Mouse (Mus musculus): ENCODE measurements around the gene Olfr807. TPM values are rescaled to one million over a fixed set of nuclear protein-coding genes. Genes with fewer than 3 reads are reported as not detected.

Gene Olfr807
- polyA plus RNA-seq (2014; fragmentation: Nextera tagmentation; extraction: Ambion mirVana): not detected in 2 replicates

GRCm38 (mm10) chr10:129757693-129758092 is at the start of gene Olfr807:
TSS of gene Olfr807 (minus strand) at chr10:129757793.
- Histone ChIP-seq H3K27me3 (replicated peaks; ENCODE audit: control insufficient read depth, insufficient read depth, low read length) (no peaks in the 10 kb centered on the region), H3K4me1 (replicated peaks; ENCODE audit: control insufficient read depth, insufficient read depth, low read length) (no peaks in the 10 kb centered on the region), H3K4me2 (ENCODE audit: low read length) (no peak within 1 kb of the TSS), H3K9ac (ENCODE audit: low read length) (no peak within 1 kb of the TSS), H3K36me3 (ENCODE audit: control insufficient read depth, insufficient read depth, low read length) (no peaks in the 10 kb centered on the region), H3K4me3 (ENCODE audit: low read depth, low read length) (no peak within 1 kb of the TSS), H3K27ac (ENCODE audit: low read depth) (no peak within 1 kb of the TSS), H3K9me3 (ENCODE audit: control insufficient read depth, low read length) (no peaks in the 10 kb centered on the region)
- no peak for DNase-seq (ENCODE audit: low spot score)
- WGBS: 79% methylated on average over 1 of the region's 1 CpGs
- no peak for ATAC-seq (replicated peaks; ENCODE audit: low FRiP score, low TSS enrichment, low read depth)

- no peak within 1 kb of the TSS for H3K4me3 ChIP-seq (ENCODE audit: low read depth, low read length)
- WGBS: 80% methylated on average over 4 of the region's 4 CpGs
- H3K27ac ChIP-seq (ENCODE audit: low read depth): no peak within 1 kb of the TSS
- H3K9me3 ChIP-seq (ENCODE audit: control insufficient read depth, low read length): no peaks in the 10 kb centered on the region
- H3K27me3 ChIP-seq (replicated peaks; ENCODE audit: control insufficient read depth, insufficient read depth, low read length): no peaks in the 10 kb centered on the region
- no peak within 1 kb of the TSS for H3K4me2 ChIP-seq (ENCODE audit: low read length)
- no peaks in the 10 kb centered on the region for H3K4me1 ChIP-seq (replicated peaks; ENCODE audit: control insufficient read depth, insufficient read depth, low read length)
- ATAC-seq (replicated peaks; ENCODE audit: low FRiP score, low TSS enrichment, low read depth) (no peak), DNase-seq (ENCODE audit: low spot score) (no peak)
- H3K9ac ChIP-seq (ENCODE audit: low read length): no peak within 1 kb of the TSS
- H3K36me3 ChIP-seq (ENCODE audit: control insufficient read depth, insufficient read depth, low read length): no peaks in the 10 kb centered on the region
Measured at GRCm38 (mm10) chr10:129804296-129804695, 46.7 kb upstream of the Olfr807 start, which contains the start of gene Olfr811. TSS of gene Olfr811 (minus strand) at chr10:129804396.

- Histone ChIP-seq H3K36me3 (ENCODE audit: control insufficient read depth, insufficient read depth, low read length) (no peaks in the 10 kb centered on the region), H3K27me3 (replicated peaks; ENCODE audit: control insufficient read depth, insufficient read depth, low read length) (no peaks in the 10 kb centered on the region), H3K4me3 (ENCODE audit: low read depth, low read length) (no peak within 1 kb of the TSS), H3K4me1 (replicated peaks; ENCODE audit: control insufficient read depth, insufficient read depth, low read length) (no peaks in the 10 kb centered on the region), H3K4me2 (ENCODE audit: low read length) (no peak within 1 kb of the TSS), H3K9me3 (ENCODE audit: control insufficient read depth, low read length) (no peaks in the 10 kb centered on the region), H3K27ac (ENCODE audit: low read depth) (no peak within 1 kb of the TSS), H3K9ac (ENCODE audit: low read length) (no peak within 1 kb of the TSS)
- ATAC-seq (replicated peaks; ENCODE audit: low FRiP score, low TSS enrichment, low read depth): no peak
- DNase-seq (ENCODE audit: low spot score): no peak
Measured at GRCm38 (mm10) chr10:129794817-129795216, 37.2 kb upstream of the Olfr807 start, which contains the start of gene Olfr810. TSS of gene Olfr810 (minus strand) at chr10:129794917.

- no peak overlapping the region for H3K4me2 ChIP-seq (ENCODE audit: low read length)
- no peak overlapping the region for H3K27ac ChIP-seq (ENCODE audit: low read depth)
- no peak overlapping the region for H3K4me3 ChIP-seq (ENCODE audit: low read depth, low read length)
- no peaks in the 10 kb centered on the region for H3K36me3 ChIP-seq (ENCODE audit: control insufficient read depth, insufficient read depth, low read length)
- H3K27me3 ChIP-seq (replicated peaks; ENCODE audit: control insufficient read depth, insufficient read depth, low read length): no peaks in the 10 kb centered on the region
- DNase-seq (ENCODE audit: low spot score) (no peak), ATAC-seq (replicated peaks; ENCODE audit: low FRiP score, low TSS enrichment, low read depth) (no peak)
- no peaks in the 10 kb centered on the region for H3K4me1 ChIP-seq (replicated peaks; ENCODE audit: control insufficient read depth, insufficient read depth, low read length)
- no peaks in the 10 kb centered on the region for H3K9me3 ChIP-seq (ENCODE audit: control insufficient read depth, low read length)
- no peak overlapping the region for H3K9ac ChIP-seq (ENCODE audit: low read length)
Measured at GRCm38 (mm10) chr10:129778123-129778522, 20.5 kb upstream of the Olfr807 start.

- DNase-seq (ENCODE audit: low spot score): no peak
- no peak within 1 kb of the TSS for H3K9ac ChIP-seq (ENCODE audit: low read length)
- H3K4me1 ChIP-seq (replicated peaks; ENCODE audit: control insufficient read depth, insufficient read depth, low read length): no peaks in the 10 kb centered on the region
- no peak within 1 kb of the TSS for H3K4me2 ChIP-seq (ENCODE audit: low read length)
- H3K36me3 ChIP-seq (ENCODE audit: control insufficient read depth, insufficient read depth, low read length): no peaks in the 10 kb centered on the region
- ATAC-seq (replicated peaks; ENCODE audit: low FRiP score, low TSS enrichment, low read depth): no peak
- H3K27ac ChIP-seq (ENCODE audit: low read depth): no peak within 1 kb of the TSS
- H3K9me3 ChIP-seq (ENCODE audit: control insufficient read depth, low read length): no peaks in the 10 kb centered on the region
- no peak within 1 kb of the TSS for H3K4me3 ChIP-seq (ENCODE audit: low read depth, low read length)
- no peaks in the 10 kb centered on the region for H3K27me3 ChIP-seq (replicated peaks; ENCODE audit: control insufficient read depth, insufficient read depth, low read length)
Measured at GRCm38 (mm10) chr10:129774338-129774737, 16.7 kb upstream of the Olfr807 start, which contains the start of gene Olfr809. TSS of gene Olfr809 (plus strand) at chr10:129774638.

GRCm38 (mm10) chr10:129765182-129765581 is 7.6 kb upstream of the Olfr807 start, which contains the start of gene Olfr808:
TSS of gene Olfr808 (plus strand) at chr10:129765482.
- no peaks in the 10 kb centered on the region for H3K4me1 ChIP-seq (replicated peaks; ENCODE audit: control insufficient read depth, insufficient read depth, low read length)
- DNase-seq (ENCODE audit: low spot score) (no peak), ATAC-seq (replicated peaks; ENCODE audit: low FRiP score, low TSS enrichment, low read depth) (no peak)
- no peaks in the 10 kb centered on the region for H3K9me3 ChIP-seq (ENCODE audit: control insufficient read depth, low read length)
- H3K27ac ChIP-seq (ENCODE audit: low read depth): no peak within 1 kb of the TSS
- no peak within 1 kb of the TSS for H3K4me2 ChIP-seq (ENCODE audit: low read length)
- H3K36me3 ChIP-seq (ENCODE audit: control insufficient read depth, insufficient read depth, low read length): no peaks in the 10 kb centered on the region
- 90% methylated on average over 1 of the region's 1 CpGs for WGBS
- no peak within 1 kb of the TSS for H3K9ac ChIP-seq (ENCODE audit: low read length)
- no peak within 1 kb of the TSS for H3K4me3 ChIP-seq (ENCODE audit: low read depth, low read length)
- no peaks in the 10 kb centered on the region for H3K27me3 ChIP-seq (replicated peaks; ENCODE audit: control insufficient read depth, insufficient read depth, low read length)

GRCm38 (mm10) chr10:129741821-129742220 is 15.8 kb downstream of the Olfr807 start, which contains the start of gene Olfr806:
TSS of gene Olfr806 (minus strand) at chr10:129741921.
- no peak within 1 kb of the TSS for H3K9ac ChIP-seq (ENCODE audit: low read length)
- DNase-seq (ENCODE audit: low spot score): no peak
- no peaks in the 10 kb centered on the region for H3K9me3 ChIP-seq (ENCODE audit: control insufficient read depth, low read length)
- ATAC-seq (replicated peaks; ENCODE audit: low FRiP score, low TSS enrichment, low read depth): no peak
- no peak within 1 kb of the TSS for H3K27ac ChIP-seq (ENCODE audit: low read depth)
- no peaks in the 10 kb centered on the region for H3K27me3 ChIP-seq (replicated peaks; ENCODE audit: control insufficient read depth, insufficient read depth, low read length)
- no peak within 1 kb of the TSS for H3K4me3 ChIP-seq (ENCODE audit: low read depth, low read length)
- H3K4me2 ChIP-seq (ENCODE audit: low read length): no peak within 1 kb of the TSS
- no peaks in the 10 kb centered on the region for H3K4me1 ChIP-seq (replicated peaks; ENCODE audit: control insufficient read depth, insufficient read depth, low read length)
- no peaks in the 10 kb centered on the region for H3K36me3 ChIP-seq (ENCODE audit: control insufficient read depth, insufficient read depth, low read length)

- Histone ChIP-seq H3K4me2 (ENCODE audit: low read length) (no peak within 1 kb of the TSS), H3K9me3 (ENCODE audit: control insufficient read depth, low read length) (no peaks in the 10 kb centered on the region), H3K27ac (ENCODE audit: low read depth) (no peak within 1 kb of the TSS), H3K9ac (ENCODE audit: low read length) (no peak within 1 kb of the TSS), H3K36me3 (ENCODE audit: control insufficient read depth, insufficient read depth, low read length) (no peaks in the 10 kb centered on the region), H3K27me3 (replicated peaks; ENCODE audit: control insufficient read depth, insufficient read depth, low read length) (no peaks in the 10 kb centered on the region), H3K4me1 (replicated peaks; ENCODE audit: control insufficient read depth, insufficient read depth, low read length) (no peaks in the 10 kb centered on the region), H3K4me3 (ENCODE audit: low read depth, low read length) (no peak within 1 kb of the TSS)
- DNase-seq (ENCODE audit: low spot score) (no peak), ATAC-seq (replicated peaks; ENCODE audit: low FRiP score, low TSS enrichment, low read depth) (no peak)
- WGBS: 95% methylated on average over 2 of the region's 2 CpGs
Measured at GRCm38 (mm10) chr10:129729275-129729674, 28.3 kb downstream of the Olfr807 start, which contains the start of gene Olfr805. TSS of gene Olfr805 (minus strand) at chr10:129729375.

Measured in intestine, embryonic 14.5 days (tissue).